Mouse (Mus musculus): Measurements from ENCODE around the gene H2afy2. TPM values are rescaled to one million over a fixed set of nuclear protein-coding genes. Genes with fewer than 3 reads are reported as not detected.
A peak's percentile ranks its signal among the peaks of the same experiment; 100 is the strongest.

Gene H2afy2
- polyA plus RNA-seq, 1 experiment from 2014 or later: 188 TPM

- Histone ChIP-seq H3K27me3 (replicated peaks; ENCODE audit: control insufficient read depth, insufficient read depth, low read length) (no peaks in the 10 kb centered on the region), H3K4me3 (ENCODE audit: low read depth, low read length) (no peak overlapping the region), H3K4me1 (ENCODE audit: control insufficient read depth, insufficient read depth, low read length) (no peaks in the 10 kb centered on the region), H3K4me2 (ENCODE audit: low read length) (no peak overlapping the region), H3K9me3 (replicated peaks; ENCODE audit: control insufficient read depth, low read length) (no peaks in the 10 kb centered on the region), H3K27ac (ENCODE audit: low read depth, low read length) (no peak overlapping the region), H3K36me3 (ENCODE audit: control insufficient read depth, insufficient read depth, low read length) (no peaks in the 10 kb centered on the region), H3K9ac (ENCODE audit: low read length) (no peak overlapping the region)
- ATAC-seq (no peak), DNase-seq (ENCODE audit: low spot score) (no peak)
- WGBS: 81% methylated on average over 13 of the region's 13 CpGs
Measured at GRCm38 (mm10) chr10:61825979-61826752, 42.2 kb upstream of the H2afy2 start.

GRCm38 (mm10) chr10:61825536-61825935, 41.6 kb upstream of the H2afy2 start:
- DNase-seq (ENCODE audit: low spot score): no peak
- ATAC-seq: no peak
- WGBS: 51% methylated on average over 5 of the region's 5 CpGs

GRCm38 (mm10) chr10:61823731-61824115, 39.8 kb upstream of the H2afy2 start:
- Histone ChIP-seq H3K4me3 (ENCODE audit: low read depth, low read length) (no peak overlapping the region), H3K36me3 (ENCODE audit: control insufficient read depth, insufficient read depth, low read length) (no peaks in the 10 kb centered on the region), H3K4me2 (ENCODE audit: low read length) (no peak overlapping the region), H3K27ac (ENCODE audit: low read depth, low read length) (no peak overlapping the region), H3K4me1 (ENCODE audit: control insufficient read depth, insufficient read depth, low read length) (no peaks in the 10 kb centered on the region), H3K9ac (ENCODE audit: low read length) (no peak overlapping the region), H3K27me3 (replicated peaks; ENCODE audit: control insufficient read depth, insufficient read depth, low read length) (no peaks in the 10 kb centered on the region), H3K9me3 (replicated peaks; ENCODE audit: control insufficient read depth, low read length) (no peaks in the 10 kb centered on the region)
- DNase-seq (ENCODE audit: low spot score) (no peak), ATAC-seq (no peak)
- 92% methylated on average over 4 of the region's 4 CpGs for WGBS

More at GRCm38 (mm10) chr10:61825536-61825935, 41.6 kb upstream of the H2afy2 start:
- Histone ChIP-seq H3K9ac (ENCODE audit: low read length) (no peak overlapping the region), H3K36me3 (ENCODE audit: control insufficient read depth, insufficient read depth, low read length) (no peaks in the 10 kb centered on the region), H3K4me3 (ENCODE audit: low read depth, low read length) (no peak overlapping the region), H3K27me3 (replicated peaks; ENCODE audit: control insufficient read depth, insufficient read depth, low read length) (no peaks in the 10 kb centered on the region), H3K4me1 (ENCODE audit: control insufficient read depth, insufficient read depth, low read length) (no peaks in the 10 kb centered on the region), H3K9me3 (replicated peaks; ENCODE audit: control insufficient read depth, low read length) (no peaks in the 10 kb centered on the region), H3K4me2 (ENCODE audit: low read length) (no peak overlapping the region), H3K27ac (ENCODE audit: low read depth, low read length) (no peak overlapping the region)

- H3K9me3 ChIP-seq (replicated peaks; ENCODE audit: control insufficient read depth, low read length): no peaks in the 10 kb centered on the region
- no peak overlapping the region for H3K27ac ChIP-seq (ENCODE audit: low read depth, low read length)
- no peak overlapping the region for H3K4me2 ChIP-seq (ENCODE audit: low read length)
- no peak overlapping the region for H3K4me3 ChIP-seq (ENCODE audit: low read depth, low read length)
- 77% methylated on average over 7 of the region's 7 CpGs for WGBS
- H3K36me3 ChIP-seq (ENCODE audit: control insufficient read depth, insufficient read depth, low read length): no peaks in the 10 kb centered on the region
- no peaks in the 10 kb centered on the region for H3K27me3 ChIP-seq (replicated peaks; ENCODE audit: control insufficient read depth, insufficient read depth, low read length)
- DNase-seq (ENCODE audit: low spot score) (no peak), ATAC-seq (no peak)
- H3K9ac ChIP-seq (ENCODE audit: low read length): no peak overlapping the region
- no peaks in the 10 kb centered on the region for H3K4me1 ChIP-seq (ENCODE audit: control insufficient read depth, insufficient read depth, low read length)
Measured at GRCm38 (mm10) chr10:61822968-61823730, 39.2 kb upstream of the H2afy2 start.

GRCm38 (mm10) chr10:61820050-61820449, 36.1 kb upstream of the H2afy2 start:
- Histone ChIP-seq H3K9me3 (replicated peaks; ENCODE audit: control insufficient read depth, low read length) (no peaks in the 10 kb centered on the region), H3K9ac (ENCODE audit: low read length) (no peak overlapping the region), H3K36me3 (ENCODE audit: control insufficient read depth, insufficient read depth, low read length) (no peaks in the 10 kb centered on the region), H3K4me3 (ENCODE audit: low read depth, low read length) (no peak overlapping the region), H3K4me1 (ENCODE audit: control insufficient read depth, insufficient read depth, low read length) (no peaks in the 10 kb centered on the region), H3K27me3 (replicated peaks; ENCODE audit: control insufficient read depth, insufficient read depth, low read length) (no peaks in the 10 kb centered on the region), H3K4me2 (ENCODE audit: low read length) (no peak overlapping the region), H3K27ac (ENCODE audit: low read depth, low read length) (no peak overlapping the region)
- 60% methylated on average over 9 of the region's 9 CpGs for WGBS
- DNase-seq (ENCODE audit: low spot score) (no peak), ATAC-seq (no peak)

GRCm38 (mm10) chr10:61811987-61812386, 28.0 kb upstream of the H2afy2 start:
- H3K36me3 ChIP-seq (ENCODE audit: control insufficient read depth, insufficient read depth, low read length): no peaks in the 10 kb centered on the region
- no peak overlapping the region for H3K4me2 ChIP-seq (ENCODE audit: low read length)
- 78% methylated on average over 5 of the region's 5 CpGs for WGBS
- H3K4me1 ChIP-seq (ENCODE audit: control insufficient read depth, insufficient read depth, low read length): no peaks in the 10 kb centered on the region
- DNase-seq (ENCODE audit: low spot score) (no peak), ATAC-seq (no peak)
- no peak overlapping the region for H3K9ac ChIP-seq (ENCODE audit: low read length)
- no peak overlapping the region for H3K27ac ChIP-seq (ENCODE audit: low read depth, low read length)
- H3K4me3 ChIP-seq (ENCODE audit: low read depth, low read length): no peak overlapping the region
- no peaks in the 10 kb centered on the region for H3K27me3 ChIP-seq (replicated peaks; ENCODE audit: control insufficient read depth, insufficient read depth, low read length)
- H3K9me3 ChIP-seq (replicated peaks; ENCODE audit: control insufficient read depth, low read length): no peaks in the 10 kb centered on the region

GRCm38 (mm10) chr10:61798133-61798576, 14.2 kb upstream of the H2afy2 start:
- DNase-seq (ENCODE audit: low spot score): peak; percentile 22
- H3K36me3 ChIP-seq (ENCODE audit: control insufficient read depth, insufficient read depth, low read length): no peaks in the 10 kb centered on the region
- H3K27me3 ChIP-seq (replicated peaks; ENCODE audit: control insufficient read depth, insufficient read depth, low read length): no peaks in the 10 kb centered on the region
- no peak overlapping the region for H3K9ac ChIP-seq (ENCODE audit: low read length)
- H3K9me3 ChIP-seq (replicated peaks; ENCODE audit: control insufficient read depth, low read length): no peaks in the 10 kb centered on the region
- H3K4me1 ChIP-seq (ENCODE audit: control insufficient read depth, insufficient read depth, low read length): no peaks in the 10 kb centered on the region
- H3K4me3 ChIP-seq (ENCODE audit: low read depth, low read length): no peak overlapping the region
- H3K4me2 ChIP-seq (ENCODE audit: low read length): no peak overlapping the region
- ATAC-seq: 0 out of 2 replicates have a peak, but pooled peaks have one; percentile 37
- WGBS: 80% methylated on average over 15 of the region's 15 CpGs
- H3K27ac ChIP-seq (ENCODE audit: low read depth, low read length): no peak overlapping the region

- Histone ChIP-seq H3K4me3 (ENCODE audit: low read depth, low read length) (no peak overlapping the region), H3K4me1 (ENCODE audit: control insufficient read depth, insufficient read depth, low read length) (no peaks in the 10 kb centered on the region), H3K27me3 (replicated peaks; ENCODE audit: control insufficient read depth, insufficient read depth, low read length) (no peaks in the 10 kb centered on the region), H3K4me2 (ENCODE audit: low read length) (no peak overlapping the region), H3K27ac (ENCODE audit: low read depth, low read length) (no peak overlapping the region), H3K9ac (ENCODE audit: low read length) (no peak overlapping the region), H3K9me3 (replicated peaks; ENCODE audit: control insufficient read depth, low read length) (no peaks in the 10 kb centered on the region), H3K36me3 (ENCODE audit: control insufficient read depth, insufficient read depth, low read length) (no peaks in the 10 kb centered on the region)
- DNase-seq (ENCODE audit: low spot score): no peak
- WGBS: 21% methylated on average over 8 of the region's 8 CpGs
- ATAC-seq: no peak
Measured at GRCm38 (mm10) chr10:61795458-61795857, 11.5 kb upstream of the H2afy2 start.

GRCm38 (mm10) chr10:61794971-61795370, 11.0 kb upstream of the H2afy2 start:
- no peak overlapping the region for H3K9ac ChIP-seq (ENCODE audit: low read length)
- H3K36me3 ChIP-seq (ENCODE audit: control insufficient read depth, insufficient read depth, low read length): no peaks in the 10 kb centered on the region
- no peaks in the 10 kb centered on the region for H3K27me3 ChIP-seq (replicated peaks; ENCODE audit: control insufficient read depth, insufficient read depth, low read length)
- no peak for DNase-seq (ENCODE audit: low spot score)
- no peak for ATAC-seq
- no peak overlapping the region for H3K27ac ChIP-seq (ENCODE audit: low read depth, low read length)
- no peak overlapping the region for H3K4me2 ChIP-seq (ENCODE audit: low read length)
- no peaks in the 10 kb centered on the region for H3K9me3 ChIP-seq (replicated peaks; ENCODE audit: control insufficient read depth, low read length)
- H3K4me3 ChIP-seq (ENCODE audit: low read depth, low read length): no peak overlapping the region
- no peaks in the 10 kb centered on the region for H3K4me1 ChIP-seq (ENCODE audit: control insufficient read depth, insufficient read depth, low read length)
- 68% methylated on average over 10 of the region's 10 CpGs for WGBS

All from forebrain, embryonic 14.5 days (tissue).